Mouse (Mus musculus): ENCODE measurements at regions not wholly inside any gene's neighbourhood (a gene's known extent, or its start where the extent isn't known, plus 50 kb on each side); places are given as distances from the start of the nearest gene placed in this dataset.

- DNase-seq (ENCODE audit: low spot score in 2 of 2) = no peak
Observed at GRCm38 (mm10) chr13:101508331-101508730, 259.7 kb downstream of the Pik3r1 start.

- DNase-seq (ENCODE audit: low spot score in 2 of 2) = no peak
Observed at GRCm38 (mm10) chr13:101506696-101507095, 261.3 kb downstream of the Pik3r1 start.

GRCm38 (mm10) chr13:101505054-101505453 is 263.0 kb downstream of the Pik3r1 start:
- no peak for DNase-seq (ENCODE audit: low spot score in 2 of 2)

- DNase-seq (ENCODE audit: low spot score in 2 of 2) = no peak
Observed at GRCm38 (mm10) chr13:101504241-101504640, 263.8 kb downstream of the Pik3r1 start.

- DNase-seq (ENCODE audit: low spot score in 2 of 2) = no peak
Observed at GRCm38 (mm10) chr13:101501845-101502284, 266.2 kb downstream of the Pik3r1 start.

- no peak for DNase-seq (ENCODE audit: low spot score in 2 of 2)
Observed at GRCm38 (mm10) chr13:101501061-101501460, 267.0 kb downstream of the Pik3r1 start.

- DNase-seq (ENCODE audit: low spot score in 2 of 2) = no peak
Observed at GRCm38 (mm10) chr13:101491835-101492234, 276.2 kb downstream of the Pik3r1 start.

- DNase-seq (ENCODE audit: low spot score in 2 of 2) = peak; percentile 63 to 74
Observed at GRCm38 (mm10) chr13:101490961-101491360, 277.1 kb downstream of the Pik3r1 start.

- peak; percentile 73 to 81 for DNase-seq (ENCODE audit: low spot score in 2 of 2)
Observed at GRCm38 (mm10) chr13:101487621-101488020, 280.4 kb downstream of the Pik3r1 start.

- no peak for DNase-seq (ENCODE audit: low spot score in 2 of 2)
Observed at GRCm38 (mm10) chr13:101485823-101486222, 282.2 kb downstream of the Pik3r1 start.

GRCm38 (mm10) chr13:101483816-101484215 is 284.2 kb downstream of the Pik3r1 start:
- DNase-seq (ENCODE audit: low spot score in 2 of 2) = no peak

GRCm38 (mm10) chr13:101481551-101482184 is 286.3 kb downstream of the Pik3r1 start:
- DNase-seq (ENCODE audit: low spot score in 2 of 2) = no peak

GRCm38 (mm10) chr13:101479297-101479652 is 288.7 kb downstream of the Pik3r1 start:
- no peak for DNase-seq (ENCODE audit: low spot score in 2 of 2)

GRCm38 (mm10) chr13:101478608-101479296 is 289.3 kb downstream of the Pik3r1 start:
- no peak for DNase-seq (ENCODE audit: low spot score in 2 of 2)

- no peak for DNase-seq (ENCODE audit: low spot score in 2 of 2)
Observed at GRCm38 (mm10) chr13:101473349-101473748, 294.7 kb downstream of the Pik3r1 start.

- no peak for DNase-seq (ENCODE audit: low spot score in 2 of 2)
Observed at GRCm38 (mm10) chr13:101470560-101471247, 297.3 kb downstream of the Pik3r1 start.

GRCm38 (mm10) chr13:101465748-101466127 is 302.3 kb downstream of the Pik3r1 start:
- DNase-seq (ENCODE audit: low spot score in 2 of 2) = no peak

- DNase-seq (ENCODE audit: low spot score in 2 of 2) = no peak
Observed at GRCm38 (mm10) chr13:101464928-101465747, 302.9 kb downstream of the Pik3r1 start.

- DNase-seq (ENCODE audit: low spot score in 2 of 2) = no peak
Observed at GRCm38 (mm10) chr13:101456926-101457325, 311.1 kb downstream of the Pik3r1 start.

GRCm38 (mm10) chr13:101454276-101454675 is 313.7 kb downstream of the Pik3r1 start:
- no peak for DNase-seq (ENCODE audit: low spot score in 2 of 2)

GRCm38 (mm10) chr13:101450501-101450900 is 317.5 kb downstream of the Pik3r1 start:
- DNase-seq (ENCODE audit: low spot score in 2 of 2) = peak; percentile 29 to 49

Data from left cerebral cortex, adult 18-20 months (tissue).